Mouse (Mus musculus) hindbrain, embryonic 12.5 days (tissue): ENCODE results near the gene Ttc3. TPM values are rescaled to one million over a fixed set of nuclear protein-coding genes. Genes with fewer than 3 reads are reported as not detected.

Source experiments
- ATAC-seq: fragments of 200-750 bp; cut with Nextera tagmentation; 2 replicates; pipeline ENCODE4 v1.8.0; 2017; ENCODE audit warnings: moderate TSS enrichment; ENCODE audit not compliant: low FRiP score
- H3K27ac ChIP-seq: fragments of 300-500 bp; sonication (generic); 2 replicates; pipeline ENCODE4 v1.5.1; 2016; ENCODE audit warnings: mild to moderate bottlenecking
- H3K27me3 ChIP-seq: fragments of 300-500 bp; sonication (generic); 2 replicates; pipeline ENCODE4 v1.6.1; 2016; ENCODE audit warnings: mild to moderate bottlenecking
- H3K36me3 ChIP-seq: fragments of 300-500 bp; sonication (generic); 2 replicates; pipeline ENCODE4 v1.6.1; 2016; ENCODE audit warnings: mild to moderate bottlenecking
- H3K4me1 ChIP-seq: fragments of 300-500 bp; sonication (generic); 2 replicates; pipeline ENCODE4 v1.6.1; 2016
- H3K4me2 ChIP-seq: fragments of 300-500 bp; sonication (generic); replicated peaks from 2 replicates; pipeline ENCODE4 v1.6.1; 2016; ENCODE audit warnings: mild to moderate bottlenecking
- H3K4me3 ChIP-seq: fragments of 300-500 bp; sonication (generic); 2 replicates; pipeline ENCODE4 v1.5.1; 2016; ENCODE audit warnings: mild to moderate bottlenecking
- H3K9ac ChIP-seq: fragments of 300-500 bp; sonication (generic); 2 replicates; pipeline ENCODE4 v1.6.1; 2016; ENCODE audit warnings: mild to moderate bottlenecking, moderate library complexity
- H3K9me3 ChIP-seq: fragments of 300-500 bp; sonication (generic); replicated peaks from 2 replicates; pipeline ENCODE4 v1.6.1; 2016; ENCODE audit warnings: mild to moderate bottlenecking
- WGBS: fragments of 180-500 bp; shearing (Covaris S2); methylation state at CpG from one replicate; pipeline ENCODE4 v1.1.7; 2016; 5-methylcytosine and 5-hydroxymethylcytosine counted together
- polyA plus RNA-seq: library from polyadenylated mRNA; unstranded; fragments of >200 nt; fragmentation: Nextera tagmentation; extraction: Ambion mirVana; gene quantifications from 2 replicates; pipeline ENCODE4 v1.2.1, GENCODE M21; 2016

The Ttc3 gene
- polyA plus RNA-seq, 1 experiment from 2014 or later = 609 TPM

DNA sequence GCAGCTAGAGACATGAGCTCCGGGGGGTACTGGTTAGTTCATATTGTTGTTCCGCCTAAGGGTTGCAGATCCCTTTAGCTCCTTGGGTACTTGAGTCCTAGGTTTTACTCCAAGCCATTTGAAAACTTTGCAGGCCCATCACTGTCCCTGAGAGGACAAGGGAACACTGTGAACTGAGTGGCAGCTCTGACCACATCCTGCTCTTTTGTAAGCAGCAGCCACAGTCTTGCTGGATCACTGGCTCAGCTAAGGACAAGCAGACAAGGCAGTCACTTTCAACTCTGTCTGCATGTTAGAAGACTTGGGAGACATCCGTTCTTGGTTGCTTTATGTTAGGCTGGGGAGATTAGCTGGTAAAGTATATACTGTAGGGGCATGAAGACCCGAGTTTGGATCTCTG lies 6.6 kb upstream of the Ttc3 start:
- no peak overlapping the region for H3K9ac ChIP-seq
- H3K4me2 ChIP-seq = no peak overlapping the region
- H3K27me3 ChIP-seq = no peaks in the 10 kb centered on the region
- no peak overlapping the region for H3K4me3 ChIP-seq
- H3K9me3 ChIP-seq = no peaks in the 10 kb centered on the region
- H3K36me3 ChIP-seq = 0 out of 2 replicates have a peak, but pooled peaks cover 4% of the 10 kb centered on the region
- H3K4me1 ChIP-seq = peaks cover 13% of the 10 kb centered on the region
- no peak for ATAC-seq
- H3K27ac ChIP-seq = no peak overlapping the region
- 94% methylated on average over 4 of the region's 4 CpGs for WGBS

DNA sequence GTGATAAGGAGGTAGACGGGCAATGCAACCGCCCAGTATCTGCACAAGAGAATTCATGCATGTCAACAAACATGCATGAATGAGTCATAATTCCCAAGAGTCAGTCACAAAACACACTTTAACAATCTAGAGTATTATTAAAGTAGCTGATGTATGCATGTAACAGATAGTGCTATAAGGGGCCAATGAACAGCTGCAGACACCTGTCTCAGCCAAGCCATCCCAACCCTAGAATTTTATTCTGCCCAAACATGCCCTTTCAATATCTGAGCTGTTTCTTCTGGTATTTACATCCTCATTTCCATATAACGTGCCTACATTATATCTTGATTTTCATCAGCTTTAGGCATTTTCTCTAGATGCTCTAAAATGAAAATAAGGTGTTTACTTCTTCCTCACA lies 5.0 kb upstream of the Ttc3 start:
- no peaks in the 10 kb centered on the region for H3K9me3 ChIP-seq
- peaks cover 21% of the 10 kb centered on the region for H3K4me1 ChIP-seq
- H3K4me3 ChIP-seq = no peak overlapping the region
- ATAC-seq = no peak
- H3K36me3 ChIP-seq = 0 out of 2 replicates have a peak, but pooled peaks cover 4% of the 10 kb centered on the region
- no peak overlapping the region for H3K9ac ChIP-seq
- 92% methylated on average over 3 of the region's 3 CpGs for WGBS
- no peak overlapping the region for H3K4me2 ChIP-seq
- H3K27ac ChIP-seq = no peak overlapping the region
- H3K27me3 ChIP-seq = no peaks in the 10 kb centered on the region

DNA sequence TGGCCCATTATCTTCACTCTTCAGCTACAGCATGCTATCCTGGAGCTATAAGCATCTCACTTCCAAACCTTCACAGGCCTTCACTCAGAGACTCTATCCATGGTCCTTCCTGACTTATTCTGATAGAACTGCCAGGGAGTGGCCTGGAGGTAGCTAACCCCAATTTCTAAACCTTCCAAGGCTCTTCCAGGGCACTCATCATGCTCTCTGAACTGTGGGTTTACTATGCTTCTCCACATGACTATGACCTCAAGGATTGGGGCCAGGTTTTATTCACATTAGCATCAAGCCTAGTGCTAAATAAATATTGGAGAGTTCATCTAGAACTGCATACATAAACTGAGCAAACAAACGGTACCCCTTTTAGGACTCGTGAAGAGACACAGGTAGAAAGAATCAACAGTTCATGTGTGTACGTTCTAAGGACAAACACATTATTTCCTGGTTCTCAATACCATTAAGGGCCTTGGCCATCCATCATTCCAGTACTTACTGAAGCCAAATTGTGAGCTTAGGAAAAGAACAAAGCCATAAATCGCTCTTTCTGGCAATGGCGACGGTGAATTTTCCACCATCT lies 734 bp upstream of the Ttc3 start:
- peak overlapping the region; percentile 99 for H3K27ac ChIP-seq
- H3K4me1 ChIP-seq = peaks cover 30% of the 10 kb centered on the region
- peak overlapping the region; percentile 98 for H3K9ac ChIP-seq
- H3K9me3 ChIP-seq = no peaks in the 10 kb centered on the region
- 0 out of 2 replicates have a peak, but pooled peaks cover 4% of the 10 kb centered on the region for H3K36me3 ChIP-seq
- peak overlapping the region; percentile 93 for H3K4me3 ChIP-seq
- H3K27me3 ChIP-seq = no peaks in the 10 kb centered on the region
- no peak for ATAC-seq
- peak overlapping the region; percentile 72 for H3K4me2 ChIP-seq
- WGBS = 8% methylated on average over 6 of the region's 6 CpGs

DNA sequence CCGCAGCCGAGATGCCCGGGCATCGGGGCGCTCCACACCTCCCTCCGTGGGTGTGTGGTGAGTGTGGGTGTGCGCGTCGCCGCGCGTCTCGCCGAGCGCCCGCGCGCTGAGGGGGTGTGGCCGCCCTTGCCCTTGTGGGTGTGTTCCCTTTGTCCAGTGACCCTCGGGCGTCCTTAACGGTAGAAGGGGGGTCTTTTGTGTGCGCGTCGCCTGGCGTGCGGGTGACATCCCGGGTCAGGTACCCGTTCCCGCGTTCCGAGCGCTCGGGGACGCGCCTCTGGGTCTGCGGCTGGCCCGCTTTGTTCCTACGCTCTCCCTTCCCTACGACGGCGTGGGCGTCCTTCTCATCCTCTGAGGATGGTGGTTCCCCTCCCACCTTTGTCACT lies 490 bp downstream of the Ttc3 start:
- 1% methylated on average over 39 of the region's 43 CpGs for WGBS
- Histone ChIP-seq H3K27me3 (no peaks in the 10 kb centered on the region), H3K4me2 (peak overlapping the region; percentile 72), H3K9ac (peak overlapping the region; percentile 98), H3K4me1 (peaks cover 33% of the 10 kb centered on the region), H3K9me3 (no peaks in the 10 kb centered on the region), H3K4me3 (peak overlapping the region; percentile 93), H3K27ac (peak overlapping the region; percentile 99), H3K36me3 (0 out of 2 replicates have a peak, but pooled peaks cover 4% of the 10 kb centered on the region)
- peak; percentile 81 for ATAC-seq

DNA sequence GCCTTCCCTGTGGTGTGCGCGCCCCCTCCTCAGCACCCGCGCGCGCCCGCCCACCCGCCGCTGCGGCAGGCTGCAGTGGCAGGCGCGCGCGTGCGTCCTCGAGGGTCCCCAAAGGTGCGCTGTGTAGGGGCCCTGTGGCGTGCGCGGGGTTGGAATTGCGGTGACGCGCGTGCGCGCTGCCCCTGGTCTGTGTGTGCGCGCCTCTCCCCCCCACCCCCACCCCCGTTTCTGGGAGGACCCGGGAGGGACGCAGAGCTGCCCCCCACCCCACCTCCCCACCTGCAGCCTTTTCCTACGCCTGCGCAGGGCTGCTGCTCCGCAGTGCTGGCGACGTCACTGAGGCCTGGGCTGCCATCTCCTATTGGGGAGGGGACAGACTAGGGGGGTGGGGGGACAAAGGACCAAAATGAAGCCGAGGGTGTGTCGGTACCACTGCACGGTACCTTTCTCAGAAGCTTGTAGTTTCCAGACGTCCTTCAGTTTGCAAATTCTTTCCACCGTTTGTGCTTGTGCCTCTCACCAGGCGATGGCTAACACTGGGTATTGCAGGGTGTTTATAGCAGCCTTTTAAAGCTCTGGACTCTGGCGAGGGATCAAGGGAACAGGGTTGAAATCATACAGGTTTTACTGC lies 998 bp downstream of the Ttc3 start, which contains the start of gene Pigp:
TSS of gene Pigp (minus strand) at position 542 of the 631 bp plus-strand sequence.
- 2% methylated on average over 35 of the region's 43 CpGs for WGBS

DNA sequence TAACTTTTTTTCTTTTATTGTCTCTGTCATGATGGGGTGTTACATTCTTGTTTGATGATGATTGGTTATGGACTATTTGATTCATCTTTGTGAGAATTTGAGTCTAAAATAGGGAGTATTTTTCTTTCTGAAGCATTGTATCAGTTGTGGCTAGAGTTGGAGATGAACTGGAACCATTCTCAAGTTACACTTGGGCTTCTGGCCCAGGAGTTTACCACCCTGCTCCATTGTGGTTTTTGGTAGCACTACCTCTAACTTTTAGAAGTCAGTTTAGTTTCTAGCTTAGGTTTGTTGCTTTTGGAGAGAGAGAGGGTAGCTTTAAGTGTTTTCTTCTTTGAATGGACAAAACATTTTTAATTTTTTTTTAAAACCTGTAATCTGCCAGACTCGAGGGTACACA lies 9.0 kb downstream of the Ttc3 start:
- Histone ChIP-seq H3K27ac (no peak overlapping the region), H3K4me3 (no peak overlapping the region), H3K4me1 (peaks cover 8% of the 10 kb centered on the region; the same call in 1 of the 2 replicates), H3K4me2 (no peak overlapping the region), H3K9ac (no peak overlapping the region), H3K36me3 (no peaks in the 10 kb centered on the region), H3K27me3 (no peaks in the 10 kb centered on the region), H3K9me3 (no peaks in the 10 kb centered on the region)
- no peak for ATAC-seq
- 88% methylated on average over 1 of the region's 1 CpGs for WGBS

More for the DNA sequence above, 998 bp downstream of the Ttc3 start, which contains the start of gene Pigp:
- H3K27ac ChIP-seq = peak within 1 kb of the TSS; percentile 99
- H3K4me3 ChIP-seq = peak within 1 kb of the TSS; percentile 93
- H3K36me3 ChIP-seq = 0 out of 2 replicates have a peak, but pooled peaks cover 4% of the 10 kb centered on the region
- H3K4me1 ChIP-seq = peaks cover 33% of the 10 kb centered on the region
- H3K9me3 ChIP-seq = no peaks in the 10 kb centered on the region
- no peaks in the 10 kb centered on the region for H3K27me3 ChIP-seq
- peak within 1 kb of the TSS; percentile 98 for H3K9ac ChIP-seq
- ATAC-seq = peak; percentile 89
- H3K4me2 ChIP-seq = peak within 1 kb of the TSS; percentile 72

DNA sequence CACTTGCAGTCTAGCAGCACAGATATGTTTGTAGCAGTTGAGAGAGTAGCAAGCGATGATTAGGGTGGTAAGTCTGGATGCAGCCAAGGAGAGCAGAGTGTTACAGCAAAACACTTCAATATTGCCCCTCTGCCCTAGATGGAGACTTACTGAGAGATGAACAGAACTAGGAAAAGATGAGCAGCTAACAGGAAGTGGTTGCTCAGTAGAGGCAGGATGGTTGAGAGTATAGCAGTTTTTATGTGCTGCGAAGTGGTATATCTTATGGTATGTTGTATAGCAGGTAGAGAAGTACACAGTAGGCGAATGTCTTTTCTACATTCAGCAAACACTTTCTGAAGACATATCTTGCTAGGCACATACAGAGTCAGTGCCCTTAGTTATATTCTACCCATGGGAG lies 12.9 kb downstream of the Ttc3 start:
- H3K27ac ChIP-seq = no peak overlapping the region
- ATAC-seq = no peak
- H3K4me1 ChIP-seq = peaks cover 3% of the 10 kb centered on the region; the same call in 1 of the 2 replicates
- 94% methylated on average over 3 of the region's 3 CpGs for WGBS
- H3K9me3 ChIP-seq = no peaks in the 10 kb centered on the region
- H3K4me2 ChIP-seq = no peak overlapping the region
- H3K4me3 ChIP-seq = no peak overlapping the region
- H3K9ac ChIP-seq = no peak overlapping the region
- H3K27me3 ChIP-seq = no peaks in the 10 kb centered on the region
- 0 out of 2 replicates have a peak, but pooled peaks cover 3% of the 10 kb centered on the region for H3K36me3 ChIP-seq

DNA sequence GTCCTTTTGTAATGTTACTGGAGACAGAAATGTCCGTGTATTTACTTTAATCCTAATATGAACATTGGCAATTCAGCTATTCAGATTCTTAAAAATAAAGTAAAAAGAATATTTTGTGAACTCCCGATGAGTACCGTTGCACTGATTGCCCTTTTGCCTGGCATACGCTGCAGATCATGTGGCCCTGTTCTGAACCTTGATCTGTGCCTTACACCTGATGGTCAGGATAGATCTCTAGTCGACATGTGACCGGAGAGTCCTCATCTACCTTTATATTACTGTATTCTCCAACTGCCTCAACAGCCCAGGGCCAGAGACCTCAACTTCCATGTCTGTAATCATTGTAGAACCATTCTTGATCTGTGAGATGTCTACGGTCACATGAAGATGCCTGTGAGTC lies 17.3 kb downstream of the Ttc3 start:
- no peak overlapping the region for H3K4me2 ChIP-seq
- 98% methylated on average over 7 of the region's 7 CpGs for WGBS

DNA sequence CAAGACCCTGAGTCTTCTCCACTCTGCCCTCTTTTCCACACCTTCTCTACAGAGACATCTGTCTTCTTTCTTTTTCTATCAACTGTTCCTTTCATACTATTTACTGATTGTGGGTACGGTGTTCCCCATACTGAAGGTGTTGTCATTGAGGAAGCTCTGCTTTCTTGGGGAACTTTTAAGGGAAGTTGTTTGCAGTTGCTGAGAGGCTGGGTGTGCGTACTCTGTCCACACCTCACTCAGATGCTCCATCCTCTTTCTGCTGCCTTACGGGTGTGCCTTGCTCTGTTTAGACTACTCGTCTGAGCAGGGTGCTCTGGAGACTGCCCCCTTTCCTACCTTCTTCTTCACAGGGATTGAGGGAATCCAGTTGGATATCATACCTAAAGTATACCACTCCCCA lies 21.9 kb downstream of the Ttc3 start:
- Histone ChIP-seq H3K4me2 (no peak overlapping the region), H3K9me3 (no peaks in the 10 kb centered on the region), H3K9ac (no peak overlapping the region), H3K4me3 (no peak overlapping the region), H3K36me3 (peaks cover 16% of the 10 kb centered on the region), H3K4me1 (no peaks in the 10 kb centered on the region), H3K27me3 (no peaks in the 10 kb centered on the region), H3K27ac (no peak overlapping the region)
- no peak for ATAC-seq
- 96% methylated on average over 4 of the region's 4 CpGs for WGBS

More for the DNA sequence above, 17.3 kb downstream of the Ttc3 start:
- no peak overlapping the region for H3K27ac ChIP-seq
- H3K9ac ChIP-seq = no peak overlapping the region
- H3K4me1 ChIP-seq = no peaks in the 10 kb centered on the region
- no peak for ATAC-seq
- no peaks in the 10 kb centered on the region for H3K27me3 ChIP-seq
- H3K36me3 ChIP-seq = 0 out of 2 replicates have a peak, but pooled peaks cover 8% of the 10 kb centered on the region
- no peaks in the 10 kb centered on the region for H3K9me3 ChIP-seq
- no peak overlapping the region for H3K4me3 ChIP-seq

DNA sequence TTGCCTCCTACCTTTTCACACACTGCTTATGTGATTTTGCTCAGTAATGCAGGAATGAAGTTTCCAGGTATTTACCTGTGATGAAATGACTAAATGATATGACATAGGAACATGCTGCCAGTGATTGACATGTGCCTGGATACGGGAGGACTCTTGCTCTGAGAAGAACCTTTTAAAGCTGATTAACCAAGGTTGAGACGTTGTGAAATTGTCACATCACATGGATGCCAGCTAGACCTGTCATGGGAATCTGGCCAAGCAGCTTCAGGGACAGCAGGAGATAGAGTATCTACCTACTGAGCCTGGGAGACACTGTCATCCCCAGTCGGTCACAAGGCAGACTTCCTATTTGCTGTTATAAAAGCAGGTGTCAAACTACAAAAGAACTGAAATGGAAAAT lies 24.6 kb downstream of the Ttc3 start:
- H3K27ac ChIP-seq = no peak overlapping the region
- WGBS = 82% methylated on average over 3 of the region's 3 CpGs
- no peaks in the 10 kb centered on the region for H3K27me3 ChIP-seq
- no peak overlapping the region for H3K4me2 ChIP-seq
- H3K36me3 ChIP-seq = peaks cover 22% of the 10 kb centered on the region
- no peak overlapping the region for H3K4me3 ChIP-seq
- no peak for ATAC-seq
- no peak overlapping the region for H3K9ac ChIP-seq
- no peaks in the 10 kb centered on the region for H3K9me3 ChIP-seq
- no peaks in the 10 kb centered on the region for H3K4me1 ChIP-seq

DNA sequence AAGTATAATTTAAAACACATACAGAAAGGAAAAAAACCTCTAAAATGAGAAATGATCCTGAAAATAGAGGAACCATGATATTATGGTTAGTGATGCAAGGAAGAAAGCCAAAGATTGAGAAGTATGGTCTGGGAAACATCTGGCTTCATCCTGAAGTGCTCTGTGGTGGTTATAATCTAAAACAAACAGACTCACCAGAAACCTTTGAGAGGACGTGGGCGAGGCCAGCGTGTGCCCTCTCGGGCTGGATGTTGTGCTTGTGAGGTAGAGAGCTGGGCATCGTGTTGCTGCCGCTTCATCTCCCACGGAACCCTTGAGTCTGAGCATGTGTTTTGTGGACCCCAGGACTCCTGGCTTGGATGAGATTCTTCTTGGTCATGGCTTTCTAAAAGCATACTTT lies 26.2 kb downstream of the Ttc3 start:
- Histone ChIP-seq H3K4me3 (no peak overlapping the region), H3K9me3 (no peaks in the 10 kb centered on the region), H3K4me1 (no peaks in the 10 kb centered on the region), H3K36me3 (peaks cover 22% of the 10 kb centered on the region), H3K27ac (no peak overlapping the region), H3K4me2 (no peak overlapping the region), H3K9ac (no peak overlapping the region), H3K27me3 (no peaks in the 10 kb centered on the region)
- 80% methylated on average over 7 of the region's 7 CpGs for WGBS
- no peak for ATAC-seq

DNA sequence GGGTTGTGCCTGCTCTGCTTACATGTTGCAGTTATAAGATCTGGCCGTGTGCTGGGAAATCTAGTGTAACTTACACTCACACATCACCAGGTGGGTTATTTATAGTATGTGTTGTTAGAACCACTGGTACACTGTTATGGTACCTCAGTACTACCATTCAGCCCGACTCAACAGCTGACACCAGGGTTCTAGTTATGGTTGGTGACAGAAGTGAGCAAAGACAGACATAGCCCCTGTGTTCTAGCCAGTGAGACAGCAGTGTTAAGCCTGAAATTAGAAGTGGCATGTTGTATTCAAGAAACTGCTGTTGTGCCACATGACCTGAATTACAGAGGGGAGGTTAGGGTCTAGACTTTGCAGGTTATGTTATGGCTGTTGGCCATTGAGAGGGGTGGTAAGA lies 28.7 kb downstream of the Ttc3 start:
- no peaks in the 10 kb centered on the region for H3K4me1 ChIP-seq
- H3K27me3 ChIP-seq = no peaks in the 10 kb centered on the region
- H3K4me3 ChIP-seq = no peak overlapping the region
- H3K9me3 ChIP-seq = no peaks in the 10 kb centered on the region
- WGBS = 92% methylated on average over 2 of the region's 2 CpGs
- ATAC-seq = no peak
- H3K36me3 ChIP-seq = peaks cover 23% of the 10 kb centered on the region
- H3K9ac ChIP-seq = no peak overlapping the region
- no peak overlapping the region for H3K27ac ChIP-seq
- H3K4me2 ChIP-seq = no peak overlapping the region

DNA sequence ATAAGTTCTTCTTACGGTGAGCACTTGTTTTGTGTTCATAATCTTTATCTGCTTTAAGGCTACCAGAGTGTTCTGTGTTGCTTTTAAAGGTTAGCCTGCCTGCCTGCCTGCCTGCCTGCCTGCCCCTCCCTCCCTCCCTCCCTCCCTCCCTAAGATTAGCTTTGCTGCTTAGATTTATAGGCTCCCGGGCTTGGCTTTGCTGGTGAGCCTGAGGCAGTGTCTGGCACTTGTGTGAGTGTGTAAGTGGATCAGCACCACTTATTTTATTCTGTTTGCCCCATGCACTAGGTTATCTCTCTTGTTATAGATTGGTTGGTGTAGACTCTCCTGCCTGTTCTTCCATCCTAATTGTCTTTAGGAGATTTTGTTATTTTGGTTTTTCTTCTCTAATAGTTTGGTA lies 31.2 kb downstream of the Ttc3 start:
- Histone ChIP-seq H3K4me3 (no peak overlapping the region), H3K27me3 (no peaks in the 10 kb centered on the region), H3K9ac (no peak overlapping the region), H3K9me3 (no peaks in the 10 kb centered on the region), H3K27ac (no peak overlapping the region), H3K4me2 (no peak overlapping the region), H3K4me1 (no peaks in the 10 kb centered on the region), H3K36me3 (peaks cover 20% of the 10 kb centered on the region)
- 54% methylated on average over 2 of the region's 2 CpGs for WGBS
- no peak for ATAC-seq
